Mouse (Mus musculus) CH12.LX (cell line): Measurements from ENCODE around the gene Phf11b. TPM values are rescaled to one million over a fixed set of nuclear protein-coding genes. Genes with fewer than 3 reads are reported as not detected.
"Not testable (repeated sequence)": the region's sequence is repeated elsewhere in the genome, so short reads cannot be mapped to it uniquely, and the experiment has no call there.

Experiments used
- DNase-seq: peaks from one replicate; pipeline ENCODE4 v3.0.0-alpha.2; 2013; ENCODE audit errors: extremely low read depth
- H3K27ac ChIP-seq: 2 replicates; pipeline ENCODE4 v1.5.1; 2012; ENCODE audit warnings: low read depth, mild to moderate bottlenecking, control low read depth, moderate library complexity; ENCODE audit not compliant: insufficient read depth
- H3K27me3 ChIP-seq: replicated peaks from 2 replicates; pipeline ENCODE3; 2012; ENCODE audit warnings: inconsistent platforms
- H3K36me3 ChIP-seq, 2 experiments: replicated peaks in 1 of 2; 2 replicates each; pipeline versions ENCODE3 to v1.6.1; 2012; ENCODE audit warnings: inconsistent platforms in 1 of 2, low read length in 1 of 2, mild to moderate bottlenecking in 1 of 2, mixed read lengths in 1 of 2, moderate library complexity in 1 of 2; ENCODE audit not compliant: control insufficient read depth in 1 of 2, insufficient read depth in 1 of 2
- H3K4me1 ChIP-seq, 2 experiments: 2 replicates each; pipeline ENCODE4 v1.6.1; 2012; ENCODE audit warnings: inconsistent platforms in 1 of 2, moderate library complexity in 1 of 2; ENCODE audit not compliant: insufficient read depth in 2 of 2, control insufficient read depth in 1 of 2
- H3K4me2 ChIP-seq: 2 replicates; pipeline ENCODE4 v1.6.1; 2012; ENCODE audit warnings: low read depth, mild to moderate bottlenecking, control low read depth; ENCODE audit not compliant: poor library complexity, insufficient read depth, severe bottlenecking
- H3K4me3 ChIP-seq, 3 experiments: fragments of 150-350 bp in 1 of 3; sonication (generic) in 1 of 3; replicated peaks in 1 of 3; 2 replicates each; pipeline versions ENCODE3 to v1.5.1; 2011 to 2012; ENCODE audit warnings: low read depth in 2 of 3, low read length in 2 of 3, mild to moderate bottlenecking in 2 of 3, moderate library complexity in 2 of 3, control low read depth in 1 of 3, improper control_type of control experiment in 1 of 3, inconsistent platforms in 1 of 3, mixed read lengths in 1 of 3; ENCODE audit not compliant: poor library complexity in 1 of 3
- H3K79me2 ChIP-seq: replicated peaks from 2 replicates; pipeline ENCODE4 v1.6.1; 2012; ENCODE audit warnings: mild to moderate bottlenecking, moderate library complexity; ENCODE audit not compliant: control insufficient read depth, poor library complexity, insufficient read depth, severe bottlenecking; ENCODE audit errors: extremely low read depth
- H3K9ac ChIP-seq: 2 replicates; pipeline ENCODE4 v1.6.1; 2012; ENCODE audit warnings: low read depth, mild to moderate bottlenecking, control low read depth, moderate library complexity; ENCODE audit not compliant: insufficient read depth
- H3K9me3 ChIP-seq: replicated peaks from 2 replicates; pipeline ENCODE3; 2012; ENCODE audit warnings: low read length, inconsistent platforms, mixed read lengths
- dilution Hi-C: fragments of 300-500 bp; cut with MboI; formaldehyde crosslinking; loops from 2 replicates; pipeline ENCODE4 v1.14.3; 2020; ENCODE audit warnings: low sequenced_read_pairs; ENCODE audit not compliant: extremely low pct_unique_long_range_greater_than_20kb, extremely low pct_ligation_motif_present
- in situ Hi-C: fragments of 300-500 bp; cut with MboI; formaldehyde crosslinking; loops from 3 replicates; pipeline ENCODE4 v1.14.3; 2019; ENCODE audit warnings: low sequenced_read_pairs, low pct_ligation_motif_present, low pct_unique_long_range_greater_than_20kb, mixed read lengths
- polyA plus RNA-seq: library from polyadenylated mRNA; unstranded; fragments of >175 nt; gene quantifications from 2 replicates; pipeline ENCODE4 v1.2.1, GENCODE M21; 2012; ENCODE audit warnings: low read depth; ENCODE audit not compliant: insufficient read length
- total RNA-seq, 2 experiments: library from RNA; depleted of rRNA; stranded (reverse); fragments of 300-350 nt in 1 of 2; fragments of >200 nt in 1 of 2; gene quantifications; 2 replicates each; pipeline ENCODE4 v1.2.3; 2012 to 2014

The Phf11b gene
- total and polyA plus RNA-seq, 3 experiments = 29.8 to 93.4 (median 80.2) TPM

DNA sequence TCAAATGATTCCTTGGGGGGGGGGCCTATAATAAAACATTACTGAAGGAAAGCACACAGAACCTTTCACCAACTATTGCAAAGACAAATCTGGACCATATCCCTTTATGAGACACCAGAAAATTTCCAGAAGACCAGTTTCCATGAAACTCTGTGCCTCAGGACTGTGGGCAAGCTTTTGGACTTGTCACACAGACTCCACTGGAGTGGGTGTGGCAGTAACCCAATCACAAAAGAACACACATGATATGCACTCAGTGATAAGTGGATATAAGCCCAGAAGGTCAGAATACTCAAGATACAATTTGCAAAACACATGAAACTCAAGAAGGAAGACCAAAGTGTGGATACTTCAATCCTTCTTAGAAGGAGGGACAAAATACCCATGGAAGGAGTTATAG is 49.4 kb downstream of the Phf11b start:
- H3K4me1 ChIP-seq = peaks cover 7 to 32% of the 10 kb centered on the region in 2 experiments; a peak in 2 of 4 replicates
- H3K79me2 ChIP-seq, in situ Hi-C loops, H3K27ac ChIP-seq, H3K9me3 ChIP-seq, H3K9ac ChIP-seq, DNase-seq, H3K4me2 ChIP-seq, dilution Hi-C loops, H3K27me3 ChIP-seq, H3K36me3 ChIP-seq, H3K4me3 ChIP-seq: not testable (repeated sequence)

GRCm38 (mm10) chr14:59274961-59275360 is 66.2 kb downstream of the Phf11b start:
- H3K27me3 ChIP-seq, H3K79me2 ChIP-seq, H3K27ac ChIP-seq, H3K4me2 ChIP-seq, in situ Hi-C loops, DNase-seq, H3K4me1 ChIP-seq, H3K4me3 ChIP-seq, H3K9me3 ChIP-seq, H3K9ac ChIP-seq, dilution Hi-C loops: not testable (repeated sequence)
- peaks cover 3 to 11% of the 10 kb centered on the region in 2 experiments for H3K36me3 ChIP-seq

Other genes with a start within 250 kb of the Phf11b start
- not detected in 2 replicates for gene 1700129C05Rik, start 198.5 kb downstream of the Phf11b start, total RNA-seq (2012; rRNA removed)
- gene 1700129C05Rik, start 198.5 kb downstream of the Phf11b start, total RNA-seq (2014; rRNA removed) = not detected in 2 replicates
- gene 1700129C05Rik, start 198.5 kb downstream of the Phf11b start, polyA plus RNA-seq = not detected in 2 replicates
- not detected in 2 replicates for gene Gm5142, start 162.6 kb downstream of the Phf11b start, total RNA-seq (2012; rRNA removed)
- not detected in 2 replicates for gene Gm5142, start 162.6 kb downstream of the Phf11b start, total RNA-seq (2014; rRNA removed)
- gene Gm5142, start 162.6 kb downstream of the Phf11b start, polyA plus RNA-seq = not detected in 2 replicates
- gene Rcbtb1, start 140.1 kb downstream of the Phf11b start, total RNA-seq (2012; rRNA removed) = 24.5 and 26.0 TPM in 2 replicates
- gene Rcbtb1, start 140.1 kb downstream of the Phf11b start, total RNA-seq (2014; rRNA removed) = 31.7 and 33.1 TPM in 2 replicates
- 34.9 and 41.7 TPM in 2 replicates for gene Rcbtb1, start 140.1 kb downstream of the Phf11b start, polyA plus RNA-seq
- gene Gm6904, start 81.1 kb downstream of the Phf11b start, total RNA-seq (2012; rRNA removed) = 0.42 and 1.2 TPM in 2 replicates
- gene Gm6904, start 81.1 kb downstream of the Phf11b start, total RNA-seq (2014; rRNA removed) = 0.92 and 1.0 TPM in 2 replicates
- 0.49 and 1.1 TPM in 2 replicates for gene Gm6904, start 81.1 kb downstream of the Phf11b start, polyA plus RNA-seq
- gene Phf11a, start 43.8 kb downstream of the Phf11b start, total RNA-seq (2012; rRNA removed) = 11.2 and 14.6 TPM in 2 replicates
- gene Phf11a, start 43.8 kb downstream of the Phf11b start, total RNA-seq (2014; rRNA removed) = 41.1 and 41.4 TPM in 2 replicates
- gene Phf11a, start 43.8 kb downstream of the Phf11b start, polyA plus RNA-seq = 35.1 and 48.4 TPM in 2 replicates
- 2.4 and 2.5 TPM in 2 replicates for gene Phf11d, start 24.1 kb upstream of the Phf11b start, total RNA-seq (2012; rRNA removed)
- 11.7 and 12.2 TPM in 2 replicates for gene Phf11d, start 24.1 kb upstream of the Phf11b start, total RNA-seq (2014; rRNA removed)
- 21.7 and 25.7 TPM in 2 replicates for gene Phf11d, start 24.1 kb upstream of the Phf11b start, polyA plus RNA-seq
- gene Phf11c, start 54.0 kb upstream of the Phf11b start, total RNA-seq (2012; rRNA removed) = 0.92 and 1.1 TPM in 2 replicates
- gene Phf11c, start 54.0 kb upstream of the Phf11b start, total RNA-seq (2014; rRNA removed) = 1.8 and 2.4 TPM in 2 replicates
- 1.9 and 2.4 TPM in 2 replicates for gene Phf11c, start 54.0 kb upstream of the Phf11b start, polyA plus RNA-seq
- 14.7 and 14.9 TPM in 2 replicates for gene Setdb2, start 99.5 kb upstream of the Phf11b start, total RNA-seq (2012; rRNA removed)
- gene Setdb2, start 99.5 kb upstream of the Phf11b start, total RNA-seq (2014; rRNA removed) = 33.8 and 37.3 TPM in 2 replicates
- gene Setdb2, start 99.5 kb upstream of the Phf11b start, polyA plus RNA-seq = 13.2 and 13.3 TPM in 2 replicates
- 19.9 and 21.3 TPM in 2 replicates for gene Cab39l, start 99.6 kb upstream of the Phf11b start, total RNA-seq (2012; rRNA removed)
- 49.2 and 56.3 TPM in 2 replicates for gene Cab39l, start 99.6 kb upstream of the Phf11b start, total RNA-seq (2014; rRNA removed)
- gene Cab39l, start 99.6 kb upstream of the Phf11b start, polyA plus RNA-seq = 33.1 and 33.2 TPM in 2 replicates